Comparison of ENCODE assay signal across 15 mouse cellular contexts in genomic region chr7:115579826-115580225, GRCm38 (mm10).
"Had no signal": no experiment of that assay in that cellular context is flagged by ENCODE, and none has a peak within 500 bp of the region (broad histone marks: within the 10 kb centered on the region; RNA-seq: fewer than 3 reads in every experiment).

No protein-coding gene starts in this region.

- DNase-seq: kidney, adult 8-10 months; kidney, postnatal 10 days; left cerebral cortex, postnatal 4 days; lung, embryonic 14.5 days; lung, postnatal 10 days; lung, postnatal 4 days; right cerebral cortex, adult 18-20 months; right cerebral cortex, postnatal 25 days; thymus, postnatal 4 days had no signal

- H3K27ac ChIP-seq: limb, embryonic 13.5 days; liver, embryonic 15.5 days; midbrain, embryonic 12.5 days; neural tube, embryonic 13.5 days had no signal

- H3K27me3 ChIP-seq: limb, embryonic 13.5 days; liver, embryonic 15.5 days; midbrain, embryonic 12.5 days; neural tube, embryonic 13.5 days had no signal

- H3K4me1 ChIP-seq: limb, embryonic 13.5 days; liver, embryonic 15.5 days; midbrain, embryonic 12.5 days had no signal

- H3K4me3 ChIP-seq: limb, embryonic 13.5 days; liver, embryonic 15.5 days; midbrain, embryonic 12.5 days; neural tube, embryonic 13.5 days had no signal

- H3K4me2 ChIP-seq: limb, embryonic 13.5 days; liver, embryonic 11.5 days; liver, embryonic 15.5 days; lung, embryonic 14.5 days; midbrain, embryonic 12.5 days; neural tube, embryonic 13.5 days had no signal

- H3K36me3 ChIP-seq: limb, embryonic 13.5 days; midbrain, embryonic 12.5 days; neural tube, embryonic 13.5 days had no signal

- ATAC-seq: midbrain, embryonic 16.5 days had no signal

- H3K9me3 ChIP-seq: limb, embryonic 13.5 days; liver, embryonic 15.5 days; midbrain, embryonic 12.5 days; neural tube, embryonic 13.5 days had no signal

- H3K9ac ChIP-seq: limb, embryonic 13.5 days; liver, embryonic 15.5 days; lung, embryonic 14.5 days; midbrain, embryonic 12.5 days; neural tube, embryonic 13.5 days had no signal
